Mouse (Mus musculus) forebrain, embryonic 16.5 days (tissue): ENCODE measurements around the gene Card11. TPM values are rescaled to one million over a fixed set of nuclear protein-coding genes. Genes with fewer than 3 reads are reported as not detected.

Experiments
- ATAC-seq: fragments of 200-750 bp; cut with Nextera tagmentation; 2 replicates; pipeline ENCODE4 v1.8.0; 2017; ENCODE audit warnings: mild to moderate bottlenecking, moderate library complexity
- H3K27ac ChIP-seq: fragments of 300-500 bp; sonication (generic); 2 replicates; pipeline ENCODE4 v1.5.1; 2014; ENCODE audit warnings: low read length, control low read depth
- H3K27me3 ChIP-seq: fragments of 300-500 bp; sonication (generic); replicated peaks from 2 replicates; pipeline ENCODE4 v1.6.1; 2014; ENCODE audit warnings: low read length; ENCODE audit not compliant: control insufficient read depth, insufficient read depth
- H3K36me3 ChIP-seq: fragments of 300-500 bp; sonication (generic); 2 replicates; pipeline ENCODE4 v1.6.1; 2014; ENCODE audit not compliant: control insufficient read depth, insufficient read depth
- H3K4me1 ChIP-seq: fragments of 300-500 bp; sonication (generic); replicated peaks from 2 replicates; pipeline ENCODE4 v1.6.1; 2014; ENCODE audit warnings: low read length; ENCODE audit not compliant: control insufficient read depth, insufficient read depth
- H3K4me2 ChIP-seq: fragments of 300-500 bp; sonication (generic); 2 replicates; pipeline ENCODE4 v1.6.1; 2014; ENCODE audit warnings: mild to moderate bottlenecking, low read length, control low read depth
- H3K4me3 ChIP-seq: fragments of 300-500 bp; sonication (generic); replicated peaks from 2 replicates; pipeline ENCODE4 v1.5.1; 2014; ENCODE audit warnings: mild to moderate bottlenecking, low read length, control low read depth
- H3K9ac ChIP-seq: fragments of 300-500 bp; sonication (generic); replicated peaks from 2 replicates; pipeline ENCODE4 v1.6.1; 2014; ENCODE audit warnings: low read depth, low read length, control low read depth
- H3K9me3 ChIP-seq: fragments of 300-500 bp; sonication (generic); 2 replicates; pipeline ENCODE4 v1.6.1; 2016; ENCODE audit warnings: low read length; ENCODE audit not compliant: control insufficient read depth
- WGBS: fragments of 180-500 bp; shearing (Covaris S2); extraction: QIAGEN DNeasy Blood & Tissue Kit; methylation state at CpG from one replicate; pipeline ENCODE4 v1.1.7; 2014; 5-methylcytosine and 5-hydroxymethylcytosine counted together
- polyA plus RNA-seq: library from polyadenylated mRNA; unstranded; fragments of >200 nt; fragmentation: Nextera tagmentation; extraction: Ambion mirVana; gene quantifications from 2 replicates; pipeline ENCODE4 v1.2.1, GENCODE M21; 2015

The Card11 gene
- polyA plus RNA-seq, 1 experiment from 2014 or later = 0.05 TPM

DNA sequence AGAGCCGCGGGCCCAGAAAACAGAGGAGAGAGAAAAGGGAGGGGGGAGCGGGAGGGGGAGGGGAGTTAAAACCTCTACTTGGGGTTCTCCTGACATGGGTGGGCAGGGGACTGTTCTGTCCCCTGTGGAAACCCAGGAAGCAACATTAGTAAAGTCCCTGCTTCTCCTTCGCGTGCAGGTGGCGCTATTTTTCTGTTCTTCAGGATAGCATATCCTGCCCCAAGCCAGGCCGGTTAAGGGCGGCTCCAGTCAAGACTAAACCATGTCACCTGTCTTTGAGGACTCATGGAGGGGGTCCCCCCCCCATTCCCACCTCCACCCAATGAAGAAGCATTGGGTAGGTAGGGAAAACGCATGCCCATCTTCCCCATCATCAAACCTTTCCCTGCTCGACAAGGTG lies 109.3 kb downstream of the Card11 start:
- Histone ChIP-seq H3K36me3 (no peaks in the 10 kb centered on the region), H3K27ac (no peak overlapping the region), H3K9ac (no peak overlapping the region), H3K27me3 (no peaks in the 10 kb centered on the region), H3K4me3 (no peak overlapping the region), H3K4me2 (no peak overlapping the region), H3K4me1 (no peaks in the 10 kb centered on the region), H3K9me3 (no peaks in the 10 kb centered on the region)
- ATAC-seq = no peak
- 56% methylated on average over 10 of the region's 10 CpGs for WGBS

DNA sequence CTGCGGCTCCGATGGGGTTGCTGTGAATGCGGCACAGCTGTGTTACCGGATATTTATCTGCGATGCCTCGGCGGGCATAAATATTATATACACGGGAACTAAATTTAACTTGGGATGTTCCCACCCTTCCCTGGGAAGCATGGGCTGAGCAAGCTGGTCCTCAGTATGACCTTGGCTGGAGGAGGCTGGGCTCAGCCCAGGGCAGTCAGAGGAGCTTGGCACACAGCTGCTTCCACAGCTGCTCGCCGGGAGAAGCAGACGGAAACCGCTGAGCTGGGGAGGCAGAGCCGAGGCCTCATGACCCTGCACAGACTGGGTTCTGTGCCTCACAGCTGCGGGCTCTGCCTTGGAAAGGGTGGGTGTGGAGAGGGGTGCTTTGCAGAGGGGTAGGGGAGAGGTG lies 110.3 kb downstream of the Card11 start:
- peak; percentile 31; the same call in 1 of the 2 replicates for ATAC-seq
- no peak overlapping the region for H3K9ac ChIP-seq
- no peak overlapping the region for H3K27ac ChIP-seq
- H3K4me3 ChIP-seq = no peak overlapping the region
- 72% methylated on average over 14 of the region's 14 CpGs for WGBS
- no peaks in the 10 kb centered on the region for H3K36me3 ChIP-seq
- H3K4me1 ChIP-seq = no peaks in the 10 kb centered on the region
- H3K27me3 ChIP-seq = no peaks in the 10 kb centered on the region
- H3K9me3 ChIP-seq = no peaks in the 10 kb centered on the region
- no peak overlapping the region for H3K4me2 ChIP-seq

DNA sequence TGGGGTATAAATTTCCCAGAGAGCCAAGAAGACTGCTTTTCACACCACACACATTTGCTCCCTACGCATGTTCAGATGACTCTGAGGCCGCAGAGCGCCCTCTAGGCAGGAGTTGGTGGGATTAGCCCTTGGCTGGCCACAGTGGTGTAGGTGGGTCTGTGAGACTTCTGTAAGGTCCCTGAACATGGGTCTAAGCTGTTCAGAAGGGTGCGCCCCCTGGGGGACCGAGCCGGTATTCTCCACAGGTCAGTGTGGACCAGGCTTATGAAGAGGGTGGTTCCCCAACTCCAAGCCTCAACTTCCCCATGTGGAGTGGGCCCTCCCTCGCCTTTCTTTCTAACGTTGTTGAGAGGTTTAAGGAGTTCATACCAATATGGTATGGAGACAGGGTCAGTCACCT lies 110.8 kb downstream of the Card11 start:
- 49% methylated on average over 8 of the region's 8 CpGs for WGBS
- Histone ChIP-seq H3K36me3 (no peaks in the 10 kb centered on the region), H3K27ac (no peak overlapping the region), H3K9me3 (no peaks in the 10 kb centered on the region), H3K4me2 (no peak overlapping the region), H3K4me1 (no peaks in the 10 kb centered on the region), H3K4me3 (no peak overlapping the region), H3K27me3 (no peaks in the 10 kb centered on the region), H3K9ac (no peak overlapping the region)
- ATAC-seq = no peak

DNA sequence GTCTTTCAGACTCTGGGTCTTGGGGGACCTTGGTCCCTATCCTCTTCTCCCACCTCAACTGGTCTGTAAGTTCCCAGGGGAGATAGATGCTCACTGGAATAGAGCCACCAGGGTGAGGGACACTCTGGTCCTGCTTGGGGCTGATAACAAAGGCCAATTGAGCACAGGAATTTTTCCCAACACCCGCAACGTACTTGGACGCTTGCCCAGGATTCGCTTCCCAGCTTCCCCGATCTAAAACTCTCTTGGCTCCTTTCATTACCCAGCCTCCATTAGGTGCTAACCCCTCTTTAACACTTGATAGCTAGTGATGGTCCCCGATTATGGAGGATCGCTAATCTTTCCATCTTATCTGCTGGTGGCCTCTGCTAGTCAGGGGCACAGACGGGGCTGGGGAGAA lies 112.5 kb downstream of the Card11 start:
- H3K4me2 ChIP-seq = no peak overlapping the region
- ATAC-seq = no peak
- H3K27me3 ChIP-seq = no peaks in the 10 kb centered on the region
- H3K4me3 ChIP-seq = no peak overlapping the region
- H3K9ac ChIP-seq = no peak overlapping the region
- no peaks in the 10 kb centered on the region for H3K36me3 ChIP-seq
- WGBS = 42% methylated on average over 8 of the region's 8 CpGs
- no peaks in the 10 kb centered on the region for H3K4me1 ChIP-seq
- no peak overlapping the region for H3K27ac ChIP-seq
- H3K9me3 ChIP-seq = no peaks in the 10 kb centered on the region

DNA sequence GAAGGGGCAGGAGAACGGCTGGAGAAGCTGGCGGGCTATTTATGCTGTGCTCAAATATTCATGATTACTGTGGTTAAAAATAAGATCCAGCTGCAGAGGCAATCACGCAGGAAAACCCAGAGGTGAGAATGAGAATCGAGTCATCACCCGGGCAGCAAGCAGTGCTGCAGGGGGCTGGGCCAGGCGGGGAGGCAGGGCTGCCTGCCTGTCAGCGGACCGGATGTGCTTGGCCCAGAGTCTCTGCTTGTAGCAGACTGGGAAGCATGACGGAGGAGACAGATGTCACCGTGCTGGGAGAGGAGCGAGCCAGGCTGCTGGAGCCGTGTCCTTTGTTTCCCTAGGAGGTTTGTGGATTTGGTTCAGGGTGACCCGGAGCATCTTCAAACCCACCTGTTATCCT lies 115.4 kb downstream of the Card11 start:
- no peaks in the 10 kb centered on the region for H3K4me1 ChIP-seq
- 65% methylated on average over 13 of the region's 13 CpGs for WGBS
- ATAC-seq = 0 out of 2 replicates have a peak, but pooled peaks have one; percentile 50
- H3K4me2 ChIP-seq = no peak overlapping the region
- no peaks in the 10 kb centered on the region for H3K9me3 ChIP-seq
- no peak overlapping the region; the same call in 1 of the 2 replicates for H3K9ac ChIP-seq
- H3K4me3 ChIP-seq = no peak overlapping the region
- H3K36me3 ChIP-seq = no peaks in the 10 kb centered on the region
- H3K27me3 ChIP-seq = no peaks in the 10 kb centered on the region
- no peak overlapping the region for H3K27ac ChIP-seq

DNA sequence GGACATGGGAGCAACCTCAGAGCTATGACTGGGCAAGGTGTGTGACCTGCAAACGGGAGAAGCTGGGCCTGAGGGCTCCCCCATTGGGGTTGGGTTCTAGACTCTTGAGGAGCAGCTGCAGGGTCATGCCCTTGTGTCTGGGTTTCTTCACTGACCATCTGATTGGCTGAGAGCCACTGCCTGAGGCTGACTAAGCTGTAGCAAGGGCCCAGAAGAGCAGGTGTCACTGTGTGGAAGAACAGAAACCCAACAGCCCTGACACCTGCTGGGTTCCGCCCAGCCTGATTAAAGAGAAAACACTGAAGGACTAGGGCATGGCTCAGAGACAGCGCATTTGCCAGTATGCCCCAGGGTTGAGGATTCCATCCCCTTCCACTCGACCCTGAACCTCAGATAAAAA lies 118.0 kb downstream of the Card11 start:
- no peak for ATAC-seq
- no peak overlapping the region for H3K9ac ChIP-seq
- H3K27me3 ChIP-seq = no peaks in the 10 kb centered on the region
- H3K4me1 ChIP-seq = no peaks in the 10 kb centered on the region
- no peaks in the 10 kb centered on the region for H3K9me3 ChIP-seq
- no peaks in the 10 kb centered on the region for H3K36me3 ChIP-seq
- H3K4me3 ChIP-seq = no peak overlapping the region
- H3K27ac ChIP-seq = no peak overlapping the region
- H3K4me2 ChIP-seq = no peak overlapping the region
- WGBS = 82% methylated on average over 4 of the region's 4 CpGs

DNA sequence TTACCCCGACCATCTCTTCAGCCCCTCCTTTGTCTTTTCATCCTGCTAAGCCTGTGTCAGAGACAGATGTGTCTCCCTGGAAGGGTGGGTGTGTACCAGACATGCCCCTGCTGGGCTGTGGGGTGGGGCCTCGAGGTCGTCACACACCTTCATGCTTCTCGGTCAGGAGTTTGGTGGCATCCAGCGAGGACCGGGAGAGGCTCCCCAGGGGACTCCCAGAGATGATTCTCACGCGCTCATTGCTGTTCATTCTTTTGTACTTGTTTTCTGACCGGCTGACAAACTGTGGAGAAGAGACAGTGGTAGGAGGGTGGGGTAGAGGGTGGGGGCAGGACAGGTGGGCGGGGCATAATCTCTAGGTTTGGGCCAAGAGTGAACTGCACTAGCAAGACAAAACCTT lies 120.2 kb downstream of the Card11 start:
- no peak for ATAC-seq
- H3K36me3 ChIP-seq = no peaks in the 10 kb centered on the region
- no peaks in the 10 kb centered on the region for H3K27me3 ChIP-seq
- H3K4me2 ChIP-seq = no peak overlapping the region
- 51% methylated on average over 10 of the region's 10 CpGs for WGBS
- H3K27ac ChIP-seq = no peak overlapping the region
- no peaks in the 10 kb centered on the region for H3K9me3 ChIP-seq
- H3K4me3 ChIP-seq = no peak overlapping the region
- no peaks in the 10 kb centered on the region for H3K4me1 ChIP-seq
- H3K9ac ChIP-seq = no peak overlapping the region

DNA sequence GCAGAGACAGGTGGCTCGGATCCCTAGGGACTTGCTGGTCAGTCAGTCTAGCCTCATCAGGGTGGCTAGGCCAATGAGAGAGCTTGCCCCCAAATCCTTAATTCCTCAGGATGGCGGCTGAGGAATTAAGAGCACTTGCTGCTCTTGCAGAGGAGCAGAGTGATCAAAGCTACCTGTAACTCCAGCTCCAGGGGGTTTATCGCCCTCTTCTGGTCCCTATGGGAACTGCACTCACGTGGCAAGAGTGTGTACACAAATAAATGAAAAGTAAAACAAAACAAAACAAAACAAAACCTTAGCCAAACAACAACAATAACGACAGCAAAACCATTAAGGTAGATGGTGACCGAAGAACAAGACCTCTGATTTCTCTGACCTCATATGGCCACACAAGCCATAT lies 121.7 kb downstream of the Card11 start:
- no peak overlapping the region for H3K9ac ChIP-seq
- ATAC-seq = no peak
- WGBS = 70% methylated on average over 6 of the region's 6 CpGs

DNA sequence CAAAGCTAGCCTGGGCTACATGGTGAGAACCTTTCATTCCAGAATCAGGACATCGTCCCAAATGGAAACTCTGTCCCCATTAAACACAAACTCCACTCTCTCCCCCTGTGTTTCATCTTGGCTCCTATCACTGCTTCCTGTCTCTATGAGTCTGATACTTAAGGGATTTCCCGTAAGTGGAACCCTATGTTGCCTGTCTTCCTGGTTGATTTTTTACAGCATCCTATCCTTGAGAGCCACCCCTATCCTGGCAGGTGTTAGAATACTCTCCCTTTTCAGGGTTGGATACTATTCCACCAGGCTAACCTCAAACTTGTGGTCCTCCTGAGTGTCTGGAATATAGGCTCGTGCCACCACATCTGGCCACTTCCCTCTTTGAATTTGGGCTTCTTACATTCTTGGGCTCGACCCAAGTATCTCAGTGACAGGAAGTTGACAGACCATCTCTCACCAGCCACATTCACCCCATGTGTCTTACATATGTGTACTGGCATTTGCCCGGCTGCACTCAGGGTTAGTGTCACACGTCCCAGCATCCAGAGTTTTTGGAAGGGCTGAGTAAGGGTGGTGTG lies 126.6 kb downstream of the Card11 start:
- Histone ChIP-seq H3K27me3 (peaks cover 11% of the 10 kb centered on the region; the same call in 1 of the 2 replicates), H3K4me1 (peaks cover 6% of the 10 kb centered on the region; the same call in 1 of the 2 replicates), H3K36me3 (no peaks in the 10 kb centered on the region), H3K27ac (no peak overlapping the region), H3K9me3 (no peaks in the 10 kb centered on the region), H3K4me3 (no peak overlapping the region), H3K4me2 (no peak overlapping the region), H3K9ac (no peak overlapping the region)
- WGBS = 80% methylated on average over 6 of the region's 6 CpGs
- no peak for ATAC-seq

More for the DNA sequence above, 121.7 kb downstream of the Card11 start:
- H3K27ac ChIP-seq = no peak overlapping the region
- H3K4me1 ChIP-seq = no peaks in the 10 kb centered on the region
- no peak overlapping the region for H3K4me3 ChIP-seq
- H3K4me2 ChIP-seq = no peak overlapping the region
- H3K9me3 ChIP-seq = no peaks in the 10 kb centered on the region
- no peaks in the 10 kb centered on the region for H3K36me3 ChIP-seq
- H3K27me3 ChIP-seq = 0 out of 2 replicates have a peak, but pooled peaks cover 3% of the 10 kb centered on the region
